Mouse (Mus musculus): ENCODE measurements around the gene E130114P18Rik.

E130114P18Rik gene

DNA sequence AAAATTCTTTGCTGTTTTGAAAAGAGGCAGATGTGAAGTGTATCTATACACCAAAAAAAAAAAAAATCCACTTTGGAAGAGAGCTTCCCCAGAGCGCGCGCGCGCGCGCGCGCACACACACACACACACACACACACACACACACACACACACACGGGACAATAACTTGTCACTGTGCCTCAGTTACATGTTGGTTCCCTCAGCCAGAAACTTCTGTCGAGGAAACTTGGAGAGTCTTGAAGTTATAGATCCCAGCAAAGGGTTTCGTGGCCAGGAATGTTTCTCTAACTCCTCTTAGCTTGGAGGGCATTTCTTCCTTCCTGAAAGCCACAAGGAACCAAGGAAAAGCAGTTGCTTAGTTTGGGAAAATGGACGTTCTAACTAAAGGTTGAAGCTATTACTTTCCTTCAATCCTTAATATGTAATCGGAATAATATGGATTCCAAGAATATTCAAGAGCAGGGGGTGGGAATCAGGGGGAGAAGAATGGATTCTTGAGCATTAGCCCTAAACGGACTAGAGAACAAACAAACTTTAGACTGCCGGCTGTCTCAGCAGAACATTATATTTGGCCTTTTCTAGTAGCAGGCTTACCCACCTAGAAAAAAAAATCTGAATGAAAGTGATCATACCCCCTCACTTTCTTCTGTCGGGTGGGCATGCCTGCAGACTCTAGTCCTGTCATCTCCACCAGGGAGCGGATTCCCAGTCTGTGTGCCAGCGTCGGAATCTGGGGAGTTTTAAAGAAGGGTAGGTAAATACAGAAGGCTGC lies 2.2 kb downstream of the E130114P18Rik start:
- no peak for DNase-seq

DNA sequence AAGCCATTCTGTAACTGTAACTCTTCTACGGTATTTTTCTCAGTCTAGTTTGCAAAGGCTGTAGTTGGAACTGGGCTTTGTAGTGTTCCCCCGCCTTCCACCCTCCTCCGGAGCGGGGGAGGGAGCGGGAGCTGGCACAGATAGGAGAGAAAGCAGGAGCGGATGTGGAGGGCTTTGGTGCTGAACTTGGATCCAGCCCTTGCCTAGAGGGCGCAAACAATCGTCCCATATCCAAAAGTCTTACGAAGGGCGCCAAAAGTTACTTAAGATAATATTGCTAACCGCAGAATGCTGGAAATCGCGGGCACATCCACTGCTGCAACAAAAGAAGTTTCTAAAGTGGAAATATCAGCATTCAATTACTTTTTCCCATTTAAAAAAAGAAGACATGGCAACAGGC lies 2.8 kb downstream of the E130114P18Rik start:
- peak; percentile 30 to 37 for DNase-seq

DNA sequence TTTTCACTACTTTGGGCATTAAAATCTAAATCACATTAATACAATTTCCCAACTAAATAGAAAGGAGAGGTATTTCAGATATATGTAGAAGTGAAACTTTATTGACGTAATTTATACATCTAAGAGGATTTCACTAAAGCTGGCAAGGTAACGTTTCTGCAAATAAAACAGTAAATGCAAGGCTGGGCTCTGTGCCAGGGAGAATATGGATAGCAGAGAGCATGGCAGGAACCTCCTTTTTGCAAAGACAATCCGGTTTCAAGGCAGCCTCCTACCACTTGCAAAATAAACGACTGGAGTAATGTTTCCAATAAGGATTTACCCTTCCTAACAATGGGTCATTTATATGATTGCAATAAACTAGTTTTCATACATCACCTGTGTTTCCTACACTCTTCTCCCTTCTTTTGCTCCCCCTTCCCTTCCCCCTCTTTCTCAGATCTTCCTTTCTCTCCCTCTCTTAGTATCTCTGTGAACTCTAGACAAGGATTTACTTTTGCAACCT lies 3.4 kb downstream of the E130114P18Rik start:
- DNase-seq, result no peak

DNA sequence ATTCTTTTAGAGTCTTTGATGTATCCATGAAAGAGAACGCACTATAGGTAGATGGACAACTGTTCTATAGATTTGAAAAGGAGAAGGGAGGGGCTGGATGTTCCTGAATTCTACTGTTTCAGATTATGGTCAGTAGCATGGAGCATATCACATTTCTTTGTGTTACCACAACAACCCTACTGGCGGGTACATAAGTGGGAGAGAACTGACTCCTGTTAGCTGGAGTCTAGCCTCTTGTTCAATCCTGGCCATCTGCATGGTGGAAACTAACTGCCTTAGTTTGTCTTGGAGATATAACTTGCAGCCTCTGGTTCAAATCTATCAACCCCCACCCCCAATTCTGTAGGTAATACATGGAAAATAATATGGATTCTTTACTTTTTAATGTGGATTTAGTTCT lies 4.1 kb downstream of the E130114P18Rik start:
- DNase-seq, result no peak

DNA sequence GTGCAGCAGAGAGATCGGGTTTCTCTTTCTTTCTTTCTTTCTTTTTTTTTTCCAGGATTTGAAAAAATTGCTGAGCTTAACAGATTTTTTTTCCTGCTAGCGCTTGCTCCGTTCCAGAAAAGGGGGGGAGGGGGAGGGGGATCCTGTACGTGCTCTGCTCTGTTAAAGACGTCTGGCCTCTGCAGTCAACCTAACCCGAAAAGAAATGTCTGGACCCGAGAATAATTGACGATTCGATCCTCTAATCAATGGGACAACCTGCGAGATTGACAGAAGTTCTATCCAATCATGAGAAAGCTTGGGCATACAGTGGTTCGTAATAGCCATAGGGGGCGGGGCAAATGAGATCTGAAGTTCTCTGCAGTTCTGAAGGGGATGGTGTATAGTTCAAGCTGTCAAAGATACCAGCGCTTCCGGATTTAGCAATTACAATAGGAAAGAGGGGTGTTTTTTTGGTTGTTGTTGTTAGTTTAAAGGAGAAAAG lies 4.7 kb downstream of the E130114P18Rik start:
- DNase-seq, result peak; percentile 66 to 81

DNA sequence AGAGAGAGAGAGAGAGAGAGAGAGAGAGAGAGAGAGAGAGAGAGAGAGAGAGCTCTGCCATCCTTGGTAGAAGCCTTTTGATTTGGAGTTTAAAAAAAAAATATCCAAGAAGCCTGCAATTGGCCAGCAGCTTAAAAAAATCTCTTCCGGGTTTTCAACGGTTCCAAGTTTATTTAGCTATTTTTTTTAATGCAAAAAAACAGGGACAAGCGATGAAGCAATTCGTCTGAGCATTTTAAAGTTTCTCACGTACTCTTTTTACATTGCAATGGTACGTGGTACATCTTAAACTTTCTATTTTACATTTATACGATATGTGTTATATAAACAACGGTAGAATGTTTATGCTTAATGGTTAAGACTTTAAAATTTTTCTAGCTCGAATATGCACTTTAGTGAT lies 5.2 kb downstream of the E130114P18Rik start, which contains the start of gene Nfia:
TSS of gene Nfia (plus strand) at position 94 of the 400 bp plus-strand sequence.
- no peak for DNase-seq

DNA sequence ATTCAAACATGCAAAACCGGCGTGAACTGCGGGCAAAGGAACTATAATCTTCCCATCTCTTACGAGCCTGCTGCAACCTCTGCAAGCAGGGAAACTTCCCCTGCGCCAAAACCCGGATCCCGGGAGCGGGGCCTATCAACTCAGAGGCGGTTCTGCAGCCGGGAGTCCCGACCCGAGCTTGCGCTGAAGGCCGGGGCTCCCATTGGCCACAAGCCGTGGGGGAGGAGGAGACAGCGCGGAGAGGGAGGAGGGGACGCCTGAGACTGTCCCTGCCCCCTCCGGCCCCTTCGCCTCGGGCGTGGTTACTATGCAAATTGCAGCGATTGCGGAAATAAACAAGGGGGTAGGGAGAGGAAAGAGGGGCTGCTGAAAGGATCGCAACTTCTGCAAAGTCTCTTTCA lies 5.8 kb downstream of the E130114P18Rik start:
- DNase-seq, result peak; percentile 89 to 94

DNA sequence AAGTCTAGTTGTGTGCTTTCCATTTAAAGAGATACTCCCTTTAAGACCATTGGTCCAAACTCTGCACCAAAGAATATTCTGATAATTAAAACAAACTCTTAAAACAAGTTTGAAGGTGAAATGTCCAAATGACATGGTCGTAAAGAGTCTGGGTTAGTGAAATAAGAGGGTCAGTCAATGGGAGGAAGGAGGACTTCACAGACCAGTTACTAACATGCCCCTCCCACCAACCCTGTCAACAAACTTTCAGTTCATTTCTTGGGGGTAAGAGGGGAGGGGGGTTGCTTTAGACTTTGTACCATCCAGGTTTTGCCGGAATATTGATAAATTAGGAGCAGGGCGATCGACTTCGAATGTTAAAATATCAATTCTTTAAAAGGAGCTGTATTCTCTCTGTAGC lies 6.5 kb downstream of the E130114P18Rik start:
- no peak for DNase-seq

DNA sequence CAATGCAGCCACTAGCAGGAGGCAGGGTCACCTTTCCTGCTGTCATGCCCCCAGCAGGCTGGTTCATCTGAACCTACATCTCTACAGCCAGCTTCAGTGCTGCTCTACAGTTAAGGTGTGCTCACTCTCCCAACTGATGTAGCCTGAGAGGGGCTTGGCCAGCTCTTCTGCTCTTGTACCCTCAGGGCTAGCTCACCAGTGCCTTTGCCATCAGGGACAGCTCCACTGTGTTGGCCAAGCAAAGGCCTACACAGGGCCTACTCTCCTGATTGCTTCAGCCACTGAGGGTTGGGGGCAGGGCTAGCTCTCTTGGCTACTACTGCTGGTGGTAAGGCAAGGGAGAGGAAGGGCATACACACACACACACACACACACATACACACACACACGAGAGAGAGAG lies 8.0 kb downstream of the E130114P18Rik start:
- no peak for DNase-seq

DNA sequence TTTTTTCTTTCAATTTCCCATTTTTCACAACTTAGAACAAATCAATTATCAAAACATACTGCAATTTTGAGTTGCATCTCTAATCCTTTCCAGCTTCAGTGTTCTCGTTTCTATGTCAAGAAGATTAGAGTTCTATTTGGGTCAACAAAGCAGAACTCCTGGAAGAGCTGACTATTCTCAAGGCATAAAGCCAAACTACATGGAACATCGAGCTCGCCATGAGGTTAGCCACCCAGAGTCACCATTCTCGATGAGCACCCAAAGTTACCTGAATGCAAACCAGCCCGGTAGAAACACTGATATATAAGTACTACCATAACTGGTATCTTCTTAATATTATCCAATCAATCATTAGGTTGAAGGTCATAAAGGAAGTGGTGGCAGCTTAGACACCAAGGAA lies 10.4 kb downstream of the E130114P18Rik start:
- no peak for DNase-seq

DNA sequence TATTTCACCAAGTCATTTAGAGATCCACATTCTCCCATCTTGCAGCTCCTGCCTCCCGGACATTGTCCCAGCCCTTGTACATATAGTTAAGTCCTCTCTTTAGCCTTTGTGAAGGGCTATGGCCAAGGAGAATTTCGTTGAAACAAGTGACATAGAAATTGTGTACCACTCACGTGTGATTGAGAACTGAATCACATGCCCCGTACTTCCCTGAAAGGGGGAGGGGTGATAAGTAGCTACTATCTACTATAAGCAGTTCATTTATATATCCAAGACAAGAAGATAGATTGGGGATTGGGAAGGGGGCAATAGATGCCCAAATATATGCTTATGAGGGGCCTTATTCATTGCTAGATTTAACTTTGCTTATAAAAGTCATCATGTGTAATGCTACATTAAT lies 10.9 kb downstream of the E130114P18Rik start:
- DNase-seq, result no peak

DNA sequence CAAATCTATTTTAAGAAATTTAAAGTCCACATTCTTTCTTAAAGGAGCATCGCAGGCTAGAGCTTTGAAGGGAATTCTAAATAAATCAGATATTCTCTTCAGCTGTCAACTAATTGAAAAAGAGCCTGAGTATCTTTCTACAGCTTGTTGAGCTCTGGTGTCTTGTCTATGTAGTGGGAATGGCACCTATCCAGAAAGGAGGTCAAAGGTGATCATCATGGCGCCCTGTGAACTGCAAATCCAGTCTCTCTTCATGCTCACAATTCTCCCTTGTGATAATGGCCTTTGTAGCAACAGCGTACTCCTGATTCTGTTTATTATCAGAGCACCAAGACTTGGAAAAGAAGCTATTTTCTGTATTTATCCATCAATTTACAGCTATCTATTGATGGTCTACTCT lies 11.8 kb downstream of the E130114P18Rik start:
- no peak for DNase-seq

DNA sequence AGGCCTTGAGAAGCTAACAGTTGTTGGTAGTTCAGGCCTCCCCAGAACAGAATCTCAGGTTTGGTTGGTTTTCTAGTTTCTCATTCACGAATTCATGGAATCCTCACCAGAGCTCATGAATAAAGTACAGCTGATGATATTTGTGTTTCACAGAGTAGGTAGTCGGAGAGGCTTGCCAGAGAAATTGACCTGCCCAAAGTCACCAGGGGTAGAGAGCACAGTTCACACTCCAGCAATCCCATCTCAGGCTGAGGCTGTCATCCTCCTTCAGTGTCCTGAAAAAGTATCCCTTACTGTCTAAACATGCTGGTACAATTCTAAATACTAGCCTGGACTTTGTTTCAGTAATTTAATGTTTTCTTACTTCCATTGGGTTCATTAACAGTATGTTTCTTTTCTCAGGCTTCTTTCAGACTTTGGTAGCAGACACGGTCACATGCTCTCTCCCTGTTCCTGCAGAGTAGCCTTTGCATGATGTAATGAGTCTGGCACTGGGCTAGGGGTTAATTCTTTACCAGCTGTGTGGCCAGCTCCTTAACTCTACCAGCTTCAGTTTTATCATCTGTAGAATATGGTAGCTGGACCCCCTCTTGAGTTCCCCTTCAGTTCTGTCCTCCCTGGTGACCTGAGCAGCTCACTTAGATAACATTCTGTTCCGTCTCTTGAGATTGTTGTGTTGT lies 12.4 kb downstream of the E130114P18Rik start:
- no peak for DNase-seq

DNA sequence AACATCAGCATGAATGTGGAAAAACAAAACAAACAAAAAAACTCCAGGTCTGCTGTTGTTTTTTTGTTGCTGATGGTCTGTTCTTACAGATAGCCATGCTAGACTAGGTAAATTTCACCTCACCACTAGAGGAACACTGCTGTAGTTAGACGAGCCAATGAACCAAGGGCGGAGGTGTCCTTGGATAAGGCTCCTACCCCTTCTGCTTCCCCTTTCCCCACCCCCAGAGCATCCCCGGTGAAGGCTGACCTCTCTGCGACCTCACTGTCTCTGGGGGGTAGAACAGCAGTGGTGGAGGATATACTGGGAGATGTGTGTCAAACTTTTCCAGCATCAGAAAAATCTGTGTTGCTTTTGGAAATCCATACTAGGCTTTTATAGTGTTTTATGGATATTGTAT lies 13.3 kb downstream of the E130114P18Rik start:
- no peak for DNase-seq

DNA sequence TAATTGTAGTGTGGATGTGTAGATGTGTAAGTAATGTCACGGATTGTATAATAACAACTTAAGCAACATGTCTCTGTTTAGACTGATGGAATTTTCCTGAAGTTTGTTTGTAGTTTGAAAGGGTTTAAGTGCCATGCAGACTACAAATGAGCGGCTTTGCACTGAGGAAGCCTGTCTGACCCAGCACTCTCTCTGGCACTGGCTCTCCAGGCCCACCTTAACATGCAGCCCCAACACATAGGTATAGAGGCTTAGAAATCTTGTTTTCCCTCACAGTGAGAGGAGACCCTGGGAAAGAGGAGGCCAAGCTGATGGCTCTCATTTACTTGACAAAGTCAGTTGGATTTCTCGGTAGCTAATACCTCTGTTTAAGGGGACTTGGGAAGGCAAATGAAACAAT lies 19.2 kb downstream of the E130114P18Rik start:
- DNase-seq, result no peak

DNA sequence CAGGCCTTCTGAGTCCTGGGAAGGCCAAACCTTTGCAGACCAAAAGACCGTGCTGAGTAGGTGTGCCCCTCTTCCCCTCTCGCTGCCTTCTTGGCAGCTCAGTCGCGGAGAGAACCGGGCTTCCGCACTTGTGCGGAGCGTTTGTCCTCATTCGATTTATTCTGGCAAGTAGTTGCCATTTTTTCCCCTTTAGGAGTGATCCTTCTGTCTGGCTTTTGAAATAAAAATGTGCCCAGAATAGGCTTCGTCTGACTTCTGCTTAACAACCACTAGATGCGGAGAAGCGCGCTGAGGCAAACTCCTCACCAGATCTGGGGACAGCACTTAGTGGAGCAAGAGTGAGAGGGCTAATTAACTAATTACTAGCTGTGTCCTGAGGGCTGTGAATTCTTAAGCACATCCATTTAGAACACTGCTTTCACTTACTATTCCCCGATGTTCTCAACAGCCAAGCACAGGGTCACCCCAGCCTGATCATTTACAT lies 19.9 kb downstream of the E130114P18Rik start:
- DNase-seq, result no peak

DNA sequence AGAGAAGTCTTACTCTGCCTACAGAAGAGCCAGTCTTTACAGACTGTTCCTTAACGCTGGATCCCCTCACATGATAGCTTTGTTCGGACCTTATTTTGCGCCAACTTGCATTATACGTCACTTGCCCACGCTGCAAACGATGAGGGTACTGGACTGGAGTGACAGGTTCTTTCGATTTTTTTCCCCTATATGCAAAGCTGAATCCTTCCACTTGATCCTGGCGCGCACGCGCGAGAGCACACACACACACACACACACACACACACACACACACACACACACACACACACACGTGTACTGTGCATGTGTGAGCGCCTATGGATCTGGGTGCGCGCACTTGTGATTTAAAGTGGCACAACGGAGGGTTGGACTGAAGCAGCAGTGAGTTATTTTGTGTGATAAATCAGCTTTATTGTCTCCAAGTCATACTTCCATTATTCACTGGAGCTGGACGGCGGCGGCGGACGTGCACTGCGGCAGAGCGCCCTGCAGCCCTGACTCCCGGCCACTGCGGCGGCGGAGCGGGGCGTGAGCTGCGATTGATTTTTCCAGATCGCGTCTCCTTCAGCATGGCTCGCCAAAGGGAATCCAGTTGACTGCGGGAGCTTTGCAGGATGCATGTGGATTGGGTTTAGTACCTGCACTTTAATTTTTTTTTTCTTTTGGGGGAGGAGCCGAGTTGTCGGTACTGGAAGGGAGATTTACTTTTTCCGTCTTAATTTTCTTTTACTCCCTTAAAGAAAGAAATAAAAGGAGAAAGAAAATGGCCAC lies 20.5 kb downstream of the E130114P18Rik start:
- DNase-seq, result peak; percentile 25 to 44

DNA sequence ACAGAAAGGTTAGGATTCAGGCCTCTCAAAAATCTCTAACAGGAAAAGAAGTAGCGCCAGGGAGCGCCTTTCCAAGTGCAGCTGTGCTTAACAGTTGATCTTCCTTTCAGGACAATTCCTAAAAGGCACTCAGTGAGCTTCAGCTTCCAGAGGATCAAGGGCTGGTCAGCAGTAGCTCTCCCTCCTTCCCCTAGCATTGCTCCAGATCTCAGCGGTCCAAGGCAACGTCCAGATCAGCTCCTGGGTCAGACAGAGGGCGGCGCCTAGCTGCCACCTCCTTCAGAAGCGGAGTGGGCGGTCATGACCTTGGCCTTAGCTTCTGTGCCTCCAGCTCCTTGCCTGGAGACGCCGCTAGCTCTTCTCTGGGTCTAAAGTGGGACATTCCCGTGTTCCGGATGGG lies 23.6 kb downstream of the E130114P18Rik start:
- DNase-seq, result no peak

DNA sequence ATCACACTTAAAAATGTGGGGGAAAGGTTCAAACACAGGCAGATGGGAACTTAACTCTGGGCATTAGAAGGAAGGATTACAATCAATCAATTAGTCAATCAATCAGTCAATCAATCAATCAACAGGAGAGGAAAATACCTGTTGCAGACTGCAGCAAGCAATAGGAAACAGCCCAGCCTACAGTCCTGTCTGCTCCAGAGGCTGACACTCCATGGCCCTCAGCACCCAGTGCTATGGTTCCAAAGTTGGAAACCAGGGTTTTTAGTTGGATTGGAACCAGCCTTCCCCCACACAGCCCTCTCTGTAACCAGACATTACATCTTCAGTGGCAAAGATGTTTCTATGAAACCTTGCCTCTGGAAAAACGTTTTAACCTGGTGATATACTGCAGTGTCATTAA lies 24.4 kb downstream of the E130114P18Rik start:
- no peak for DNase-seq

DNA sequence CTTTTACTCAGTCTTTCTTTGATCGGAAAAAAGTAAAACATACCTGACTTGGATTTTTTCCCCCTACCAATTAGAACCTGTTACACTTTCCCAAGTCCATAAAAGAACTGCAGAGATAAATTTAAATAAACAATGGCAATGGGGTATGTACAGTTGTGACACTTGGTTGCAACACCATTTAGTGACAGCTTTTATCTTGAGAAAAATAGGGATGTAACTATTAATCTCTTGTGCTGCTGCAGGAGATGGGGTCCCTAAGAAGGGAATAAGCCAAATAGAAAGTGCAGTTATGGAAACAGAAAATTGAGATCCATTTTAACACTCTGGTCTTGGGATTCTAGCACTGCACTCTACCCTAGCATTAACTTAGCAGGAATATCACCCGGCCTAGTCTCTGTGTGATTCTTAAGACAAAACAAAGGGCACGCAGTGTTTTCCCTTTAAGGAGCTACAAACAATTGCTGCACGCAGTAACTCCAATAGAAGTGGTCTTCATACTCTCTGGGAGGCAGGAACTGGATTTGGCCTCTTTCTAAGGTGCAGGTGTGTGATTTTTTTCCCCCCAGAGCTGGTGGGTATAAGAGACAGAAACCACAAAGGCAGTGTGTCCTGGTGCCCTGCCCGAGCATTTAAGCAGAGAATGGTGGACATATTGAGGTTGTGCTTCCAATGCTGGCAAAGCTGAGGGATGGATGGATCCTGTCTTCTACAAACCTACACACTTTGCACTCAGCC lies 25.4 kb downstream of the E130114P18Rik start:
- no peak for DNase-seq

DNA sequence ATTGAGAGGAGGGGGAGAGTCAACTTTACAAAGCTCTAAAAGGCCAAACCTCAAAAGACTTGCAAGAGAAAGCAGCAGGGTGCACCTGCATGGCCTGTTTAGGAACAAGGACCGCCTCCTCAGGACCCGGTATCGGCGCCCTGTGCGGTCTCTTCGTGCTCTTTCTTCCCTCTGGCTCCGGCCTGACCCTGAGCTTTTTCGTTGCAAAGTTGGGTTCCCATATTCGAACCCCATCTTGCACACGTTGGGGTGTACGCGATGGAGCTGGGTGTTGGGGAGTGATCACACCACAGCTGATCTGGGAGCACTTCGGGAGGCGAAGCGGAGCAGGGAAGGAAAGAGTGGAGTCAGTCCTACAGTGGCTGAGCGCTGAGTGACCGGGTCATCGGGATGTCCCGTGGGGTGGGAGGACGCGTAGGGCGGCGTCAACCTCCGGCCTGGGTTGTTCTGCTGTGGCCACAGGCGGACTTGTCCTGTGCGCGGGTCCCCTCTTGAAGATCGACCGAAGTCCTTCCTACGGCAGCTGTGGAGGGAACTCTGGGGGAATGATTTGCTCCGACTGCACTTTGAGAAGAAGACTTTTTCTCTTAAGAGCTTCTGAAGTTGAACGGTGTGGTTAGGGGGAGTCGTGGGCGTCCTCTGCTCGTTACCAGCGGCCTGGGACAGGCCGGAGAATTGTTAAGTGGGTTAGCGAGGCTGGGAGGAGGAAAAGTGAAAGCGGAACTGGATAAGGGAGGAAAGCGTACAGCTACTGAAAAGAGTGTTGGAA lies 26.2 kb downstream of the E130114P18Rik start:
- DNase-seq, result peak; percentile 30 to 52
